Mouse (Mus musculus): ENCODE results near the gene Olfr457. TPM values are rescaled to one million over a fixed set of nuclear protein-coding genes. Genes with fewer than 3 reads are reported as not detected.
"Not testable (repeated sequence)": the region's sequence is repeated elsewhere in the genome, so short reads cannot be mapped to it uniquely, and the experiment has no call there.

The Olfr457 gene
- not detected for total RNA-seq (2022)

DNA sequence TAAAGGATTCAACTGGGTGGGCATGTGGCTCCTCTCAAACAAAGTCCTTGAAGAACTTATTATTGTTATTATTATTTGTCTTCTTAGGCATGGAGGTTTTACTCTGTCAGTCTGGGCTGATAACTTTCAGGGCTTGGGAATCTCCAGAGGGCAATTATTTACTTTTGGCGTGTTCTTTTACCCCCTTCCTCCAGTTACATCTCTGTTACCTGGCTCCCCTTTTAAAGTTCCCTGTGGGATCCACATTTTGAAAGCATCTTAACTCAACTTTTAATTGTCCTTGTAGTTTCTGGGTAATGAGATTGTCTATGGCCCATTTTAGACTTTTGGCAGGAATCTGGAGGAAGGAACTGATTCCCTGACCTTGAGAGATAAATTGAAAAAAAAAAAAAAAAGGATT lies at the start of gene Olfr457:
Olfr457 (minus strand) TSS at position 101 of the 400 bp plus-strand sequence.
- no peak for DNase-seq (ENCODE audit: low spot score)

DNA sequence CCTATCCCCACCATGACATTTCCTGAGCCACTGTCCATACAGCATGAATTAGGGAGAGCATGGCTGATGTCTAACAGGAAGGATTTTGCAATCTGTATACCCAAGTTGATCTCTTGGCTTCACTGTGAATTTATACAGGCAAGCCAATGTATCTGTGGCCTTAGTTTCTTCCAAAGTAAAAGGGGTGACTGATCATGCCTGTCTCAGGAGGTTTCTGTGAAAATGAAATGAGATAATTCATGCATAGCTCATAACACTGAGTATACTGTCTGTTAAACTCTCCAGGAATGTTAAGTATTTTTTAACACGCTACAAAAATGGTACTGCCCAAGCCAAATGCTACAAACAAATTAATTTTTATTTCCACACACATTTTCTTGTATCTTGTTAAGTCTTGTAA lies 37.3 kb upstream of the Olfr457 start:
- no peak for DNase-seq (ENCODE audit: low spot score)

DNA sequence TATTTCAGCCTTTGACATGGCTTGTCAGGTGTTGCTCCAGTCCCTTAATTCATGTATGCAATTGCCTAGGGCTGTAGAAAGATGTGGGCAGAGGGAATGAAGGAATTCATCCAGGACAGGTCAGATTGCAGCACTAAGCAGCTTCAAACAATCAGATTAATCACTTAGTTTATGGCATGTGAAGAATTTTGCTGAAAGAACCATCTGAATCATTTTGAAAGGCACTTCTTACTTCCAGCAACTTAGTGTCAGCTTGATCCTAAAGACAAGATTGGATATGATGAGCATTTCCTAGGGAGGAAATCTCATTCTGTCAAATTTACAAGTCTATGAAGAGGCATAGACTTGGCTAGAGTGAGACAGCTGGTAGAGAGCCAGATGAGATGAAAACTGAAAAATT lies 33.2 kb upstream of the Olfr457 start:
- DNase-seq (ENCODE audit: low spot score): no peak

DNA sequence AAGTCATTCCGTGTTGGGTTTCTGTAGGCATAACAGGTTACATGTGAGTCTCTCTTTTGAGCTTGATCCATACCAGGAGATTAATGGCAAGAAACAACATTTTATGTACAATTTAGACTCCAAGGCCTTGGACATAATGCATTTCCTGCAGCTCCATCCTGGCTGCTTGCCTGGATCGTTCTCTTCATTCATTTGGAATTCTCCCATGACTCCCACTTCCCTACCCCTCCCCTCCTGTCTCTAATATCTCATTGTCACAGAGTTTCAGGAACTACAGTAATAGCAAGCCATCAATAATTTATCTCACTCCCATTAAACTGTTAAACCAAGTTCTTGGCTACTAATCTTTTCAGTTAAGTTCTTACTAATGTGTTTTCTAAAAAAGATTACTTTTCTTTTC lies 27.3 kb upstream of the Olfr457 start:
- DNase-seq (ENCODE audit: low spot score): peak; percentile 1

DNA sequence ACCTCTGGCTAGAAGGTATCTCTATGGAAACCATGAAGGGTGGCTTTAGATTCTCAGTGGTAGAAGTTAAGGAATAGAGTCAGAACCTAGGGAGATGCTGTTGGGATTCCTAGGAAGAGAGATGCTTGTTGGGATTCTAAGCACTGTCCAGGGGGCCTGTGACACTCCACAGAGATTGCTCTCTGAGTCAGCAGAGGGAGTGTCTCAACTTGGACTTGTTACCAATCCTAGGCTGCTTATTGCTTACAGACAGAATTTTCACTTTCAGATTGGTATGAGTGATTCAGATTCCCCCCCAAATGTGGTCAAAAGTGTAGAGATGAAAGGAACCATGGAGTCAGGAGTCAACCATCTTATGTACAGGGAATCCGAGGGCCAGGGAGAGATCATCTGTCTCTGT lies 13.6 kb upstream of the Olfr457 start:
- DNase-seq (ENCODE audit: low spot score): no peak

DNA sequence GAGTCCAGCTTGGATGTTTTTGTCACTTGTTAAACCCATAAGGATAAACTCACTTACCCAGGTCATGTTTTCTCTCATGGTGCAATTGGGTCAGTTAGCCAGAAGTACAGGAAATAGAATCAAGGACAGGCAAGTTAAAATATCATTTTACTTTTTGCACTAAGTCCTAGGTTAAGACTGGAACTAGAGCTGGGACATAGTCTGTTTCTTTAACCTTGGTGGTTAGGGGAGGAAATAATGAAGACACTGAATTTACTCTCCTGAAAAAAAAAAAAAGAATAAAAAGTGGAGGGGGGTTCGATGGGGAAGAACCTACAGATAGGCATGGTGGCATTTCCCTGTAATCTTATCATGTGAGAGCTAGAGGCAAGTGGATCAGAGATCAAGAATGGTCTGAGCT lies 11.0 kb upstream of the Olfr457 start, which contains the start of gene Olfr456:
Olfr456 (minus strand) TSS at position 101 of the 400 bp plus-strand sequence.
- no peak for DNase-seq (ENCODE audit: low spot score)

DNA sequence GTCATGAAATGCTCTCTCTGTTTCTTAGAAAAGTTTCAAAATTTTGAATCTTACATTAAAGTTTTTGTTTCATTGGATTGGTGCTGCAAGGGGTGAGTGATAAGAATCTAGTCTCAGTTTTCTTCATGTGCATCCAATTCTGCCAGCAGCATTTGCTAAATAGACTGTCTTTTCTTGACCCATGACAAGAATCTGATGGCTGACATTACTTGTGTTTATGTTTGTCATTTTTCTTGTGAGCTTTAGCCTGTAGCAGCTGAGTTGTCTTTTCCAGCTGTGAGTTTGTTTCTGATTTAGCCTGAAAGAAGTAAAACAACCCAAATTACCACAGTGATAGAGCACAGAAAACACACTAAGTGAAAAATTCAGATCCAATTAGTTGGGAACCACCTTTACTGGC lies 8.5 kb upstream of the Olfr457 start:
- DNase-seq (ENCODE audit: low spot score): no peak

DNA sequence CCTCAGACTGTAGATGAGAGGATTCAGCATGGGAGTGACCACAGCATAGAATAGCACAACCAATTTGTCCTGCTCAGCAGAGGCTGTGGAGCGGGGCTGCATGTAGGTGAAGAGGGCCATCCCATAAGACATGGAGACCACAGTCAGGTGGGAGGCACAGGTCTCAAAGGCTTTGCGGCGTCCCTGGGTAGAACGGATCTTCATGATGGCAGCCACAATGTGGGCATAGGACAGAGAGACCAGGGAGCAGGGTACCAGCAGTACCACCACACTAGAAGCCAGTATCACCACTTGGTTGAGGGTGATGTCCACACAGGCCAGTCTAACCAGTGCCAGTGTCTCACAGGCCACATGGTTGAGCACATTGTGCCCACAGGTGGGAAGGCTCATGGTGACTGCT lies 4.8 kb downstream of the Olfr457 start:
- not testable (repeated sequence) for DNase-seq (ENCODE audit: low spot score)

DNA sequence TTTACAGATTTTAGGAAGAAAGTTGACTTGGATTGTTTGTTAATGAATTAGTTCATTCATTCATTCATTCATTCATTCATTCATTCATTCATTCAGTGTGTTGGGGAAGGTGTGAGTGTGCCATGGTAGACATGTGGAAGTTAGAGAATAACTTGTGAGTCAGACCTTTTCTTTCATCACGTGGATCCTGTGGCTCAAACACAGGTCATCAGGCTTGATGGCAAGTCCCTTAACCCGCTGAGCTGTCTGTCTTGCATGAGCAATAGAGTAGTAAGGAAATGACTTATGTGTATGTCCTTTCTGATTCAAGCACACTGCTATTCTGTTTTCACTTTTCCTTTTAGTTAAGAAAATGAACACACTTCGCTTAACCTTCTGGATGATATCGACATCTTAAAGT lies 5.6 kb downstream of the Olfr457 start:
- no peak for DNase-seq (ENCODE audit: low spot score)

DNA sequence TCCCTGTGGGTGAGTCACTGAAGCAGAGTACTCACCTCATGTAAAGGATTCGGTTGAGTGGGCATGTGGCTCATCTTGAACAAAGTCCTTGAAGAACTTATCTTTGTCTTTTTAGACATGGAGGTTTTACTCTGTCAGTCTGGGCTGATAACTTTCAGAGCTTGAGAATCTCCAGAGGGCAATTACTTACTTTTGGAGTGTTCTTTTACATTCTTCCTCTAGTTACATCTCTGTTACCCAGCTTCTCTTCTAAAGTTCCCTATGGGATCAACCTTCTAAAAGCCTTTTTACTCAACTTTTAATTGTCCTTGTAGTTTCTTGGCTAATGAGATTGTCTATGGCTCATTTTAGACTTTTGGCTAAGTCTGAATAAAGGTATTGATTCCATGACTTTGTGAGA lies 11.0 kb downstream of the Olfr457 start, which contains the start of gene Olfr458:
Olfr458 (minus strand) TSS at position 101 of the 400 bp plus-strand sequence.
- DNase-seq (ENCODE audit: low spot score): no peak

DNA sequence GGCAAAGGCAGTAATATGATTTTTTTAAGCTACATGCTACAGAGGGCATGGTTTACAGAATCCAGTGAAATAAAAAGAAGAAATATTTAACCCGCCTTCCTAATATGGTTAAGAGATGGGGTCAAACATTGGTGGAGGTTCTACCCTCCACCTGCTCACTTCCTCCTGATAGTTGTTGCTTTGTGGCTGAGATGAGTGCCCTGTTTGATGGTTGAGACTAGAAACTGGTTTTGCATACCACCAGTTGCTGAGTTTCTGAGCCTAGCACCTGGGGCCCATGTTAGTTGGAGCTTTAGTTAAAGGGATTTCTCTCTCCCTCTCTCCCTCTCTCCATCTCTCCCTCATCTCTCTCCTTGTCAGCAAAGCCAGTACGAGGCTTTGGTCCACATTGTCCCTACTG lies 28.8 kb downstream of the Olfr457 start:
- DNase-seq (ENCODE audit: low spot score): no peak

DNA sequence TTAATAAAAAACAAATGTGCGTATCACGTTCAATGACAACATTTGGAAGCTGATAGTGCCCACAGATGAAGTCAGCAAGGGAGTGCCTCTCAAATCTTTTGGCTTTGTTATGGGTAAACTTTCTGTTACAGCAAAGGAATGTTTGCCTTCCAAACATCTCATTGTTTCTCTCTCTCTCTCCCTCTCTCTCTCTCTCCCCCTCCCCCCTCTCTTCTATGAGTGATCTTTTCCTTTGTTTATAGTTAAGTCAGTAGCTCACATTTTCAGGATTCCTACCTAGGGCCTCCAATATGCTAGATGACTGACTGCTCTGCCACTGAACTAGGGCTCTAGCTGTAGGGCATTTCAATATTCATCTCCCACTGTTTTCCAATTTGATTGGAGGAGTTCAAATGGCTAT lies 31.6 kb downstream of the Olfr457 start:
- no peak for DNase-seq (ENCODE audit: low spot score)

DNA sequence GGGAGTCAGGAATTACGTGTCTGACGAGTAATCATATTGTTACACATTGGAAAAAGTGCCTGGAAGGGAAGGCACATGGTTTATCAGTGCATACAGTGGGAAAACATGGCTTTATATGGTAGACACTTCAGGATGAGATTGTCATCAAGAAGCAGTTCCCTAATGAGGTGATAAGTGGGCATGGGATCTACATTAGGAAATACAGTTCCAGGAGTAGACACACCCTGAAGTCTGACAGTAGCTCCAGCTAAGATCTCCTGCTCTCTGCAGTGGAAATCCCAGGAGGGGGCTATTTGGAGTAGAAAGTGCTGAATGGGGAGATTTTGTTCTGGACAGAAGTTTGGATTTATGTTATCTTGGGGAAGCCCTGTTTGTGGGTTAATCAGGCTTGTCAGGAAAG lies 34.7 kb downstream of the Olfr457 start:
- DNase-seq (ENCODE audit: low spot score): no peak

DNA sequence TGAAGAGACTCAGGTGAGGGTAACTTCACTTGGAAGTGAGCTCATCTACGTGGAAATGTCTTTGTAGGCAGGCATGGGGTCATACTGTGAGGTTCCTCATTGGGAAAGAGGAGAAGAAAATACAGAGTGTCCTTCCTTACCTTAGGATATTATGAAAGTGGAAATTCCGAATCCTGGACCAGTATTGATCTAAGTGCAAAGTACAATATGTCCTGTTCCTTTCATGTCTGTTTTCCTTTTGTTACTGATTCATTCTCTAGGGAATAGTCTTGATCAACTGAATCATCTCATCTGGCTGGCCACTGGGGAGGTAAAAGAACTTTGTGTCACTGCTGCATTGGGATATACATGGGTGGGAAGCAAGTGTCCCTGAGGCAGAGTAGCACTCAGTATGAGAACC lies 40.6 kb downstream of the Olfr457 start:
- DNase-seq (ENCODE audit: low spot score): no peak

DNA sequence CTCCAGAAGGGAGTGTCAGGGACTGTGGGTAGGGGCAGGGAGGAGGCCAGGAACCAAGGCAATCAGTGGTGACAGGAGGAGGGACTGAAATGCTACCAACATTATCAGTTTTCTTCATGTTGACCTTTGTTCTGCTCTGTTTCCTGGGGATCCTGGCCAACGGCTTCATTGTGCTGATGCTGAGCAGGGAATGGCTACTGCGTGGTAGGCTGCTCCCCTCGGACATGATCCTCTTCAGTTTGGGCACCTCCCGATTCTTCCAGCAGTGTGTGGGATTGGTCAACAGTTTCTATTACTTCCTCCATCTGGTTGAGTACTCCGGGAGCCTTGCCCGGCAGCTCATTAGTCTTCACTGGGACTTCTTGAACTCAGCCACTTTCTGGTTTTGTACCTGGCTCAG lies 41.7 kb downstream of the Olfr457 start, which contains the start of gene Tas2r126:
Tas2r126 (plus strand) TSS at position 90 of the 400 bp plus-strand sequence.
- no peak for DNase-seq (ENCODE audit: low spot score)

DNA sequence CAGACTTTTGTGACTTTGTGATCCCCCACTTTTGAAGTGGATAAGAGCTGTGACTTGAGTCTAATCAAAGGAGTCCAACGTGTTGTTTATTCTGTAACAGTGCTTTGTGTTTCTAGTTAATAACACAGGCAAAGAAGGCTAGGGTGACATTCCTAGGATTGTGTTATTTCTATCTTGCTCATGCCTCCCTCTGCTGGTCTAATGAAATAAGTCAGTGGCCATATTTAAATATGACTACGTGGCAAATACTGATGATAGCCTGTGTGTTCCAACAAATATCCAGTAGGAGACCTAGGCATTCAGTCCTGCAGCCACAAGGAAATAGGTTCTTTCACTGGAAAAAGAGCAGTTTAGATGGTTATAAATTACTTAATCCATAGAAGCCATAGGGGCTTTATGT lies 42.6 kb downstream of the Olfr457 start:
- no peak for DNase-seq (ENCODE audit: low spot score)

DNA sequence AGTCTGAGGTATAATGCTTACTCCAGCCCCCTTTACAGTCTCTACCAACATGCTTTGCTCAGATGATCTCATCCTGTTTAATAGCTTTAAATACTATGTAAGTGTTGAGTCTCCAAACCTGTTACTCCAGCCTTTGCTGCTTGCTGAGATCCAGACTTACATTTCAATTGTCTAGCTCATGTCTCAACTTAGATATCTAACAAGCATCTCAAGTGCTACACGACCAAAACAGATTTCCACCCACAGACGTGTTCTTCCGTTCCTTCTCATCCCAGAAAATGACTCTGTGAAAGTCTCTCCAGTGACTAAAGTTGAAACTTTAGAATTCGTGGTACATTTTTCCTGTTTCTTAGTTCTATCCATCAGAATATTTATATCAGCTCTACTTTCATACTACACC lies 49.8 kb downstream of the Olfr457 start:
- no peak for DNase-seq (ENCODE audit: low spot score)

DNA sequence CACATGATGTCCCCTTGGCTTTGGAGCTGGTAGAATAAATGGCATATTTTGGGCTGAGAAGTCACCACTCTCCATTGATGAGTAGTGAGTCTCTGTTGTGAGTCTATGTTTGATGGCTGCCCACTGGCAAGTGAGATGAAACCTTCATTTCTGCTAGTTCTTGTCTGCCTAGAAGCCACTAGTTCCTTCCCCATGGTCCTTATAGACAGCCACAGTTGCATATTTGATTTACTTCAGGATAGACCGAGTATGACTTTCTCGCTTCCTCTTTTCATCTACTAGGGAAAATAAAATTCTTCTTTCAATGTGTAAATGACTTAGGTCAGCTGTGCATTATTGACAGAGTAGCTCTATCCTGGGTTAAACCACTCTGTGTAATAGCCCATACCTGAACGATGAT lies 51.7 kb downstream of the Olfr457 start:
- DNase-seq (ENCODE audit: low spot score): no peak

DNA sequence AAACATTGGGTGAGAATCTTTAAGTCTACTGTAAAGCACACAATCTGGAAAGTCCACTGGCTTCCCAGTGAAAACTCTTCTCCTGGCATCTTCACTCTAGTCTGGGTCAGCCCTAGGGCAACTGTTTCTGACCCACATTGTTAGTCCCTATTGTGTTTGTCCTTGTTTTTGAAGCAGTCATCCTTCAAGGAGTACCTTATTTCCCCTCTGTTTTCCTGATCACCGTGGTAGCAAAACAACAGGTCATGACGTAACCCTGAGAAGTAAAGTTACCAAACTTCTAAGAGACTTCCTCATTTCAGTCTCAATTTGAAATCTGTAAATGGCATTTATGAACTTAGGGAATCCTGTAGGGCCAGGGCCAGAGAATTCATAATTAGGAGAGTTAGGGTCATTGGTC lies 54.7 kb downstream of the Olfr457 start:
- no peak for DNase-seq (ENCODE audit: low spot score)

DNA sequence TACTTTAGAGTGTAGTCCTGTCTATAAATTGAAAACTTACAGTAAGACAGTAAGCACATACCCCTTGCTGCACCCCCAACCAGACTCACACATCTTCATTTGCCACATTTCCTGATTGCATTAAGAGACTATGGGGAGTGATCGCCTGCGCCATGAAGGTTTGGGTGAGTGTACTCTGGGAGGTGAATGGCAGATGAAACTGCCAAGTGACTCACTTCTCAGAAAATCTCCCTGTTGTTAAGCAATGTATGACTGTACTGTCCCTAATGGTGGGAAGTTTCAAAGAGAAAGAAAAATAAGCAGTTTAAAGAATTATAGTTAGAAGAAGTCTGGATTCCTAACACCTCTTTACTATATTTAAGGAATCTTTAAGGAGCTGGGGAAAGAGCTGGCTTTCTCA lies 56.7 kb downstream of the Olfr457 start:
- DNase-seq (ENCODE audit: low spot score): no peak

Data from heart, adult 8-10 months (tissue).